Mouse (Mus musculus) regulatory T cell (primary cell): ENCODE measurements around the gene Slc30a7.

Source experiments
- in situ Hi-C: fragments of 300-600 bp; cut with MboI, MseI; formaldehyde crosslinking; loops from one replicate; pipeline ENCODE4 v1.15.1; 2025; ENCODE audit warnings: high pct_unique_total_duplicates

Slc30a7 gene

DNA sequence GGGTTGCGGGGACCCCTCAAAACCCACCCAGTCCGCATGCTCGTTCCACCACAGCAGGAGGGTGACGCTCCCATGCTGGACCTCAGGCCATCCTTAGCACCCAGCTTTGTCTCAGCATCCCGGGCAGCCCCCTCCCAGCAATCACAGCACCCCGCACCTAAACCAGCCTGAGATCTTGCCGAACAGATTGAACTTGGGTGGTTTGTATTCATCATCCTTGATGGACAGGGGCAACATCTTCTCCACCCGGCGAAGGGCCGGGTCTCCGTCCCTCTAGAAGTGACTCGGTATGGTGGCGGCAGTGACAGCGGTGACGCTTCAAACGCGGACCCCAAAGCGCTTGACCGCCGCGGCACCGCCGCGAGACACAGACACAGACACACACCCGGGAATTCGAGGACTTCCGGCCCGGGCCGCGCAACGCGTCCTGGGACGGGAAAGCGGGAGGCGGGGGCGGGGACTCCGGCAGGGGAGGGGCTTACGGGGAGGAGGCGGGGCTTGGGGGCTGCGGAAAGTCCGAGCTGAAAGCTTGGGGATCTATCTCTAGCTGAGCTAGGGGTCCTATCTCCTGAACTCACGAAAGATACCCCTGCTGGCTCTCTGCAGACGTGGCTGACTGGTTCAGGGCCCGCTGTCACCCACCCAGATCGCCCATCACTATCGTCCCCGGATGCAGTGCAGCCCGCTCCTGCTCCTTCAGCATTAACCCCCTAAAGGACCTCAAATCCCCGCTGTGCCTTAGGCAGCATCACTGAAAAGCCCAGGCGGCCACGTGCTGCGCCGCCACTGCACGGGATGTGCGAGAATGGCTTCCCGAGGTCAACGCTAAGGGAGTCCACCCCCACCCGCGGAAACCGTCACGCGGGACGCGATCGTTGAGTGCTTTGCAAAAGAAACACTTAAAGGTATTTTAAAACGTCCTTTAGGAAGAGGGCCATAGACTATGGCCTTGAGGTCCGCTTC is at the start of gene Slc30a7, which contains the start of gene Extl2:
Slc30a7 (minus strand) TSS at position 429 of the 963 bp plus-strand sequence.
Extl2 (plus strand) TSS at position 485 of the 963 bp plus-strand sequence.
- in situ Hi-C loops = loop anchor here (25.0 kb wide), 1 partner anchor 505 kb away; the partner anchor contains the start of genes Dbt and Rtca

DNA sequence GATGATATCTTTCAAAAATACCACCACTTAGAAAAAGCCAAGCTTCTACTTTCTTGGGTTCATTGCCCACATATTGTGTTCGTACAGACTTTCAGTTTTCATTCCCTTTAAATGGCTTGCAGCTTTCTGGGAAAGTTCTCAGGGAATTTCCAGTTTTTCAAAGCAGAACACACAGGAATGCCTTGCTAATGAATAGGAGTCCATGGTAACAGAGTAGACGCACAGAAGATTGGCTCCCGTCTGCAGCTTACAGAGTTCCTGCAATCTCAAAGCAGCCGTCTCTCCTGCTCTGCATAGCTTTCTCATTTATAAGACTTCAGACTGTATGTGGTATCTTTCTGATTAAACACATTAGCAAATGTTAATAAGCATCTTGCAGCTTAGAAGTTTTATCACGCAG is 39.8 kb upstream of the Slc30a7 start:
- in situ Hi-C loops = loop anchor here (10.0 kb wide), 1 partner anchor 198 kb away; no protein-coding TSS in a partner anchor

DNA sequence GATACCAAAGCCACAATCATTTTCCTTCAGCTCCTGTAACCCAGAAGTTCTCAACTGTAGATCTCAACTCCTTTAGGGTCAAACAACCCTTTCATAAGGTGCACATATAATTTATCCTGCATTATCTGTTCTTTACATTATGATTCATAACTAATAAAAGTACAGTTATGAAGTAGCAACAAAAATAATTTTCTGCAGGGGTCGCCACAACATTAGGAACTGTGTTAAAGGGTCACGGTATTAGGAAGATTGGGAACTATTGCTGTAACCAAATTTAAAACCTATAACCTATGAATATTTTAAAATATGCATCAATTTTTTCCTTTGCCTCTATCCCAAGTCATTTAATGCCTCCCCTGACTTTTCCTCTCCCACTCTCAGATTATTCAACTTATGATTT is 38.8 kb upstream of the Slc30a7 start:
- in situ Hi-C loops = loop anchor here (10.0 kb wide), 1 partner anchor 199 kb away; no protein-coding TSS in a partner anchor

DNA sequence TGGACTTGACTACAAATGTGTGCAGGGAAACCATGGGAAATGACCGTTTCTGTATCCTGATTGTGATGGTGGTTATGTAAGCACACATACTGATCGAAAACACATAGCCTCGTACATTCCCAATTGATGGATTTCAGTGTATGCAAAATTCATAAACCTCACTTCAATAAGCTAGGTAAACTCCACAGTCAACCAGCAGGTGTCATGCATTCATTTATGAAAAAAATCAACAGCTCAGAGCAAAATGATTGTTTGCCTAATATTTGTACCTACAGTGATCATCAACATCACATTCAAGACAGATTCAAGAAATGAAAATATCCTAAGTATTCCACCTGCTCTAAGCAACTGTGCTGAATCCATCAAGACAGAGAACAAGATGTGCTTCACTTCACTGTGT is 33.6 kb upstream of the Slc30a7 start:
- in situ Hi-C loops = loop anchor here (10.0 kb wide), 1 partner anchor 204 kb away; no protein-coding TSS in a partner anchor

DNA sequence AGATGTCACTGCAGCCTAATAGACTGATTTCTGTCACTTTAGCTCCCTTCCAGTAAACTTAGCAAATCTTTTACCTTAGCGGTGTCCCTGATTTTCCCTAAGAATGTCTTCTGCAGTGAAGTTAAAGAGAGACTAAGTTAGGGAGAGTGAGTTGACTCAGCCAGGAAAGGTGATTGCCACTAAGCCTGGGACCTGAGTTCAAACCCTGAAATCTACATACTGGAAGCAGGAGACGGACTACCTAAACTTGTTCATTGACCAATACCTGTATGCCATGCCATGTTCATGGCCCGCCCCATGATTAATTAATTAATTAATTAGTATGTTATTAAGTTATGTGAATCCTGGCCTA is 26.6 kb upstream of the Slc30a7 start:
- in situ Hi-C loops = loop anchor here (5.0 kb wide), 1 partner anchor 293 kb away; no protein-coding TSS in a partner anchor

DNA sequence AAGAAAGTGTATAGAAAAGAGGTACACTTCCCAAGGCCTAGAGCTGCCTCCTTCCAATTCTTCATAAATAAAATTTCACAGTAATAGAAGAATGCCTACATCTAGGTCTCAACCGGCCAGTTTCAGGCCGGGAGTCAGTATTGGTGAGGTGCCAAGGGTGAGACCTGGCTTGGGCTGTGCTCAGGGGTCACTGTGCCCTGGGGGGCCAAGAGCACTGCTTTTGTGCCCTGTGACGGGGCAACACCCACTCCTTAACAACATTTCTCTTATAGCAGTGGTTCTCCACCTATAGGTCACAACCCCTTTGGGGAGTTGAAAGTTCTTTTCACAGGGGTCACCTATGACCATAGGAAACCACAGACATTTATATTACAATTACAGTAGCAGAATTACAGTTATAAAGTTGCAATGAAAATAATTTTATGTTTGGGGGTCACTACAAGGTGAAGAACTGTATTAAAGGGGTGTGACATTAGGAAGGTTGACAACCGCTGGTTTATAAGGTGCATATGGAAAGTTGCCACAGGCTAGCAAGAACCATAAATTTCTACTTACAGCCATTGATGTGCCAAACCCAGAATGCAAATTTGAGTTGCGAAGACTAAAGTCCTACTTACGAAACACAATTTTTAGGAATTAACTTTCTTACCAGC is 26.1 kb upstream of the Slc30a7 start:
- in situ Hi-C loops = loop anchor here (5.0 kb wide), 1 partner anchor 294 kb away; no protein-coding TSS in a partner anchor

DNA sequence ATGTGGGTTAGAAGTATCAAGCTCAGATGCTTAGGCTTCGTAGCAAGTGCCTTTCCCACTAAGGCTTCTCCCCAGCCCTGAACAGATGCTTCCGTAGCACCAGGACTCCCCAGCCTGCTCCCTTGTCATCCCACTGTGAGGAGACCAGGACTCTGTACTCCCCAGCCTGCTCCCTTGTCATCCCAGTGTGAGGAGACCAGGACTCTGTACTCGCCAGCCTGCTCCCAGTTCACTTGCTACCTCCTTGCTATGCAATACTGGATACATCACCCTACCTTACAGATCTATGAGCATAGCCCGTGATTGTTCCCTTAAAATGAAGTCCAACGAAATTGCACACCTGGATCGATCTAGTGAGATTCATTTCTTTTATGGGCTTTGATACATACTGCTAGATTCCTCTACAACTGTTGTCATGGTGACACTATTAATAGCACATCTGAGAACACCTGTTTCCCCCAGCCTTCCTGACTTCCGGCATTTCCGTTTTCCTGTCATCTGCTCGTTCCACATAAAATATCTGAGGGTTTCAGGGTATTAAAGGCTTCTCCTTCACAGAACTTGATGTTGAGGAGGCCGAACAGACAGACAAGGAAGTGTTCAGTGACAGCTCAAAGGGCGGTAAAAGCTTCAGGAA is 23.1 kb upstream of the Slc30a7 start:
- in situ Hi-C loops = loop anchor here (5.0 kb wide), 1 partner anchor 297 kb away; no protein-coding TSS in a partner anchor

DNA sequence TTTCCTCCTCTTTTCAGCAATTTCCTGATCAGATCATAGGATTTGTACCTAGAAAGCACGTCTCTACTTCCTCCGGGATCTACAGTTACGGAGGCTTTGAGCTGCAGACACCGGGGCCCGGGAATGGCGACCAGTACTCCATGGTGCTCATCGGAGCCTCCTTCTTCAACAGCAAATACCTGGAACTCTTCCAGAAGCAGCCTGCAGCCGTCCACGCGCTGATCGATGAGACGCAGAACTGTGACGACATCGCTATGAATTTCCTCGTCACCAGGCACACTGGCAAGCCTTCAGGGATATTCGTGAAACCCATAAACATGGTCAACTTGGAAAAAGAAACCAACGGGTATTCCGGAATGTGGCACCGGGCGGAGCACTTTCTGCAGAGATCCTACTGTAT is 19.8 kb upstream of the Slc30a7 start:
- in situ Hi-C loops = no loop called here

DNA sequence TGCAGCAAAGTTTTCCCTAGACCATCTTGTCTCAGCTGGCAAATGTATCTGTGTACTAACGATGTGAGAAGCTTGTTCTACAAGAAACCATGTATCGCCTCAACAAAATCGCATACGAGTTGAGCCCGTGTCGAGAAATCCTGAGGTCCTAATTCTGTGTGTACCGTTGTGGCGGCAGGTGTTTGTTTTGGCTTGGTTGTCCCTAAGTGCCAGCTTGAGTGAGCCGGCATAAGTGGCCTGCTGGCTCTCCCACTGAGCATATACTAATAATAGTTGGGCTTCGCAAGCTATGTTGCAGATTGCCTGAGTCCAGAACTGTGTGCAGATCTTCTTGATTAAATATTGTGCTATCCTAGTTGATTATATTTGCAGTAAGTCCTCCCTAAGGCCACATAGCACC is 18.5 kb upstream of the Slc30a7 start:
- in situ Hi-C loops = no loop called here

DNA sequence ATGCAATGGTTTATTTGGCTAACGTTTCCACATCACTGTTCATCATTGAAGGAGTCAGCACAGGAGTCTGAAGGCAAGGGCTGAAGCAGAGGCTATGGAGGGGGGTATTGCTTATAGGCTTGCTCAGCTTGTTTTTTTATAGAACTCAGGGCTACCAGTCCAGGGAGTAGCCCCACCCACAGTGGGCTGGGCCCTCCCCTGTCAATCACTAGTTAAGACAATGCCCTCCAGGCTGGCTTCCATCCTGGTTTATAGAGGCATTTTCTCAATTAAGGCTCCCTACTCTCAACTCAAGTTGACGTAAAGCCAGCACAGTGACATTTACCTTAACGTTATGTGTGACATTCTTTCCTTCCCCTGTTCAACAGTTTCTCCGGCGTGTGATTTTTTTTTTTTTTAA is 17.5 kb upstream of the Slc30a7 start:
- in situ Hi-C loops = loop anchor here (25.0 kb wide), 1 partner anchor 488 kb away; the partner anchor contains the start of genes Dbt and Rtca

DNA sequence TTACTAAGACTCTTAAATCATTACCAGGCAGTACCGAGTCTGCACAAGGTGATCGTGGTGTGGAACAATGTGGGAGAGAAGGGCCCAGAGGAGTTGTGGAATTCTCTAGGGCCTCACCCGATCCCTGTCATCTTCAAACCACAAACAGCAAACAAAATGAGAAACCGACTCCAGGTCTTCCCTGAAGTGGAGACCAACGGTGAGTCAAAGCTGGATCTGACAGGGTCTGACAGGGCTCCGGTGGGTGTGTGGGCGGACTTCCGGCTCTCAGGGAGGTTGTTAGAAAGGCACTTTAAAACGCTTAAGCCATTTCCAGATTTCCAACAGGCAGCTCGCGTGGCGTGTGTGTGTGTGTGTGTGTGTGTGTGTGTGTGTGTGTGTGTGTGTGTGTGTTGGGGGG is 17.0 kb upstream of the Slc30a7 start:
- in situ Hi-C loops = loop anchor here (25.0 kb wide), 1 partner anchor 488 kb away; the partner anchor contains the start of genes Dbt and Rtca

DNA sequence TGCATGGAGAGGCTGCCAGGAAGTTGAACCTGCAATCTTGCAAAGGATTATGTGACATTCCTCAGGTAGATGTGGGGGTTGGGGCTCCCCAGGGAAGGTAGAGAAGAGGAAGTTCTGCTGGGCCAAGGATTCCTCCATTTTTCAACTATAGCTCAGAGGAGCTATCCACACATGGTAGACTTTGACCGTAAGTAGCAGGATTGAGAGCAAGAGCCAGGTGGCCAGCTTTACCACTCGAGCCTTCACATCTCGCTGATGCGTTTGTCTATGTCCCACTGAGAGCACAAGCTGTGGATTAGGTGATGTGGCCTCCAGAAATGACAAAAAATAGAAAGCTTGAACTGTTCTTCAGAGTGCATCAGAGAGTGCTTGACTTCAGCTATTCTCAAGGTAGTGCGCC is 11.9 kb upstream of the Slc30a7 start:
- in situ Hi-C loops = loop anchor here (25.0 kb wide), 1 partner anchor 493 kb away; the partner anchor contains the start of genes Dbt and Rtca

DNA sequence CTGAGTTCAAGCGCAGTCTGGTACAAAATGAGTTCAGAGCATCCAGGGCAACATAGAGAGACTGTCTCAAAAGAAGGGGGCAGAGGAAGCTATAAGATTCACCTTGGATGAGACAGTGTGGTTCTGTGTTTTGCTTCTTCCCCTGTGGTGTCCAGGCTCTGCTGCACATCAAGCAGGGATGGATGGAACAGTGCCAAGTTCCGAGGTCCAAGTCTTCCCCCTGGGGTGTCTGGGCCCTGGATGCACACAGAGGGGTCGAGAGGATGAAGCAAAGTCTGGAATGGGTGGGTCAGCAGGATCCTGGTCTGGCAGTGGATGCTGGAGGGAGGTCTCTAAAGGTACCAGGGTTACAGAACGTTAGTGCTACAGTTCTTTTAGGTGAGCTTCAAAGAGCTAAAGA is 11.4 kb upstream of the Slc30a7 start:
- in situ Hi-C loops = loop anchor here (25.0 kb wide), 1 partner anchor 494 kb away; the partner anchor contains the start of genes Dbt and Rtca

DNA sequence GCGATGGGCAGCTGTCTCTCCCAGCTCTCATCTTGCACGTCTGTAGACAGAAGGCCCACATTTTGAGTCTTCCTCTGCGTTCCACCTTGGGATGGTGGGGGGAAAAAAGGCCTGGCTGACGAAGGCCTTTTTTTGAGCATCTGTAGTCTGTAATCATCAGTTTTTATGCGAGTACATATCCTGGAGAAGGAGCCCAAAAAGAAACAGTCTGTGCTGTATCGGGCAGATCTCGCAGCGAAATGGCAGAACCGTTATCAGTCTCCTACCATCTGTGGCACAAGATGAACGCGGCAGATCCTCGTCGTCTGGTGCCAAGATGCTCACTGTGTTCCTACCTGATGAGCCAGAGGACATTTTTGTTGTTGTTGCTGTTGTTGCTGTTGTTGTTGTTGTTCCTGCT is 8.9 kb upstream of the Slc30a7 start:
- in situ Hi-C loops = loop anchor here (25.0 kb wide), 1 partner anchor 496 kb away; the partner anchor contains the start of genes Dbt and Rtca

DNA sequence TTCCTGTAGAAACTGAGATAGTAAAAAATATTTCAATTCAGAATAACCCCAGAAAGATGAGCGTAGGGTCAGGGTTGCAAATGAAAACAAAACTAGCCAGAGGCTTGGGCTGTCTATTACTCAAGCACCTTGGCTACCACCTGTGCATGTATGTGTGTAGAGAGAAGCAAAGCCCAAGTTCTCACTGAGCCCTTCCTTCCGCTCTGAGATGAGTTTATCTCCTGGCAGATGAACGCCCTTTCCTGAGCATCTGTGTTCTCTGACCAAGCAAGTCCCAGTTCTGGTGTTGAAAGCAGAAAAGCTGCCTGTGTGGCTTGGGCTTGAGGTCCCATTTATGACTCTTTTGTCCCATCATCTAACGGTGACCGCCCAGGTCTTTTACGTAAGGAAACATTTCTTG is 7.7 kb upstream of the Slc30a7 start:
- in situ Hi-C loops = loop anchor here (25.0 kb wide), 1 partner anchor 497 kb away; the partner anchor contains the start of genes Dbt and Rtca

DNA sequence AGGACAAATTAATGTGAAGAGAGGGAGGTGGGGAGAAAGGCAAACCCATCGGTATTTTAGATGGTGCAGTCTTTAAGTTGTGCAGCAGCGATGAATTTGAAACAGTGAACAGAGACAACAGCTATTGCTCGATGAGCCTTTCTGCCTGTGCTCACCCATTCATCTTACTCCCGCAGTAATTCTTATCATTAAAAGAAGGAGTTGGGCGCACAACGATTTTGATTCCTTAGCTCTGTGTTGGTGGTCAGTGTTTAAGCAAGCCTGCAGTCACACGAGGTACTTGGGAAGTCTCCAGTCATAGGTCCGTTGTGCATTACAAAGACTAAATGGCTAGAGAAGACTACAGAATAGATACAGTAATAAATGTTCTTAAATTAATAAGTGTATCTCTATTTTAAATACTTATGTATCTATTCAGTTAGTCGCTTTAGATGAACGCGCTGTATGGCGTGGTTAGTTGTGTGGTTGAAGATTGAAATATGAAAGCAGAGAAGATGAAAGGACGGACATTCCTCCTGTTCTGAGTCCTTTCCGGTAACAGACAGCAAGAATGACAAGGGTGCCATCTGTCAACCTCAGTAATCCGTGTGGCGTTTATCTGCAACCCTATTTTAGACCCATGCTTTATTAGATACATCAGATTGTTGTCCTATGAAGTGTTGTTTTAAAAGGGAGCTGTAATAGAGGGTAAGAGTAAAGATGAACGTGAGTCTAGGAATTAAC is 2.6 kb upstream of the Slc30a7 start:
- in situ Hi-C loops = loop anchor here (25.0 kb wide), 1 partner anchor 503 kb away; the partner anchor contains the start of genes Dbt and Rtca

DNA sequence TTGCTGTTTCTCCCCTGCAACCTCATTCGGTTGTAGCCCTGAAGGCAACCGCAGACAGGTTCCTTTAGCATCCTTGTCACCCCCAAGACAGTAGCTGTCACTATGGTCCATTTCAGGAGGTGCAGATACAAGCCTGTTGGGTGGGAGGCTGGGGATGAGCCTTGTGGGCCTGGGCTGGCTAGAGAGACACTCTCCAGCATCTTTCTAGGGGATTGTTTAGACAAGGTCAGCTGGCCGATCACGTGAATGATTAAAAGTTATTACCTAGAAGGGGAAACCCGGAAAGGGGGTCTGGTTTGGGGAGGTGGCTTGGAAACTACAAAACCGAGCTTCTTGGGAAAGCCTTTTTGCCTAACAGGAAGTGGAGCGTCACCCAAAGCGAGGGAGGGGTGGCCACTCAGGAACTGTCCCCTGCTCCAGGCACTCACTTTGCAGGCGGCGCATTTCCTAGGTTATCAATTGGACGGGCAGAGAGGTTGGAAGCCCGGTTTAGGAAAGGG is 785 bp upstream of the Slc30a7 start:
- in situ Hi-C loops = loop anchor here (25.0 kb wide), 1 partner anchor 504 kb away; the partner anchor contains the start of genes Dbt and Rtca

DNA sequence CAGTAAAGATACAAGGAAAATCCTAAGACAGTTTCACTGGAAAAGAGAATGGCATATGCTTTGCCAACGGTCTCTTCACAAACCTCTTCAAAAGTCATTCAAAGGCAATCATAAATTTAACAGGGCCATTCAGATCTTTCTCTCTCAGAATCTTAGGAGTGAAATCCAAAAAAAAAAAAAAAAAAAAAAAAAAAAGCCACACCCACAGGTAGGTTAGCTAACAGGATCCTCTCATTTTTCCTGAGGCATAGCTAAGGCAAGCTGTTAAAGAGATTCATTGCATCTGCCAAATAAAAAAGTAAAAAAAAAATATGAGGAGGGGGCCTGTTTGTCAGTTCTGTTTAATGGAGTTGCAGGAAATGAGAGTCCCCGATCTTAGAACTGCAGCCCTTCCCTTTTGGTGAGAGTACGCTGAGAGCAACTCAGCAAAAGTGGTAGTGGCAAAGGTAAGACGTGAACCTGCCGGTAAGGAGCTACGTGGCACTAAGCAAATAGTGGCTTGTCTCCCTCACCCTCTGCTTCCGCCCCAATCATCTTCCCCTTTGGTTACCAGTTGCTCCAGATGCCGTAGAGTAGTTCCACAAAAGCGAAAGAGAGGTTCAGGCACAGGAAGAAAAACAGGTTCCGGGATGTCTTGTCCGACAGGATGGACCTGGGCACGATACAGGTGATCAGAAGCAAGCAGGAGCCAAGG is 775 bp downstream of the Slc30a7 start:
- in situ Hi-C loops = loop anchor here (25.0 kb wide), 1 partner anchor 506 kb away; the partner anchor contains the start of genes Dbt and Rtca

DNA sequence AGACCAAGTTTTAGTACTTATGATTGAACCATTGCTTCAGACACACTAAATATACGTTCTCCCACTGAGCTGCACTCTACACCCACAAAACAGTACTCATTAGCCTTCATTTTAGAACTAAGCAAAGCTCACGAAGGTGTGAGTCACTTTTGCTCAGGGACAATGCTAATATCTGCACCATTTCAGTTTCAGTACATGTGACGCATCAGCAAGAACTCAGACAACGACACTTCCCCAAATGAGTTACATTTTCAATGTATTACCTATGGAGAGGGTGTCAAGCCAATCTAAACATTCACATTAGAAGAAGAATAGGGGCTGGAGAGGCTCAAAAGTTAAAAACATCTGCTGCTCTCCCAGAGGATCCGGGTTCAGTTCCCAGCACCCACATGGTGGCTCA is 10.3 kb downstream of the Slc30a7 start:
- in situ Hi-C loops = no loop called here
